Mouse (Mus musculus) granulocyte monocyte progenitor cell, adult 5-6 weeks (primary cell): ENCODE measurements around the gene Rasgef1b. TPM values are rescaled to one million over a fixed set of nuclear protein-coding genes. Genes with fewer than 3 reads are reported as not detected.

ENCODE experiments used
- ATAC-seq: replicated peaks from 2 replicates; pipeline ENCODE4 v1.8.0; 2016; ENCODE audit warnings: mild to moderate bottlenecking, moderate TSS enrichment, inconsistent platforms; ENCODE audit not compliant: poor library complexity, severe bottlenecking
- total RNA-seq, 2 experiments: library from RNA; stranded (forward) in 1 of 2; stranded (reverse) in 1 of 2; fragments of 200-712, 200-1000 nt in 1 of 2; fragments of >200 nt in 1 of 2; fragmentation: Nextera tagmentation in 1 of 2; gene quantifications; 2 replicates each; pipeline ENCODE4 v1.2.3; 2014 to 2017

Rasgef1b gene
- total RNA-seq, 2 experiments from 2014 or later = 0.28 to 3.8 TPM

- peak; percentile 50 for ATAC-seq
These were observed 229.3 kb downstream of the Rasgef1b start for GRCm38 (mm10) chr5:99499404-99500089.

- no peak for ATAC-seq
These were observed 231.0 kb downstream of the Rasgef1b start for GRCm38 (mm10) chr5:99497856-99498255.

GRCm38 (mm10) chr5:99496931-99497782, 231.7 kb downstream of the Rasgef1b start:
- no peak for ATAC-seq

- no peak for ATAC-seq
These were observed 232.8 kb downstream of the Rasgef1b start for GRCm38 (mm10) chr5:99496157-99496453.

- no peak for ATAC-seq
These were observed 233.3 kb downstream of the Rasgef1b start for GRCm38 (mm10) chr5:99495354-99496156.

GRCm38 (mm10) chr5:99493861-99494260, 235.0 kb downstream of the Rasgef1b start:
- ATAC-seq = no peak

GRCm38 (mm10) chr5:99493017-99493416, 235.8 kb downstream of the Rasgef1b start:
- ATAC-seq = no peak

GRCm38 (mm10) chr5:99488479-99489158, 240.2 kb downstream of the Rasgef1b start:
- peak; percentile 60 for ATAC-seq

GRCm38 (mm10) chr5:99487009-99487858, 241.6 kb downstream of the Rasgef1b start:
- peak; percentile 62 for ATAC-seq

- no peak for ATAC-seq
These were observed 245.7 kb downstream of the Rasgef1b start for GRCm38 (mm10) chr5:99483162-99483561.

- no peak for ATAC-seq
These were observed 246.3 kb downstream of the Rasgef1b start for GRCm38 (mm10) chr5:99482524-99482923.

GRCm38 (mm10) chr5:99482016-99482415, 246.8 kb downstream of the Rasgef1b start:
- no peak for ATAC-seq

- ATAC-seq = no peak
These were observed 248.5 kb downstream of the Rasgef1b start for GRCm38 (mm10) chr5:99480078-99481031.

GRCm38 (mm10) chr5:99479263-99480077, 249.4 kb downstream of the Rasgef1b start:
- ATAC-seq = peak; percentile 68

GRCm38 (mm10) chr5:99478716-99479115, 250.1 kb downstream of the Rasgef1b start:
- no peak for ATAC-seq

- ATAC-seq = no peak
These were observed 251.4 kb downstream of the Rasgef1b start for GRCm38 (mm10) chr5:99477420-99477815.

- peak; percentile 60 for ATAC-seq
These were observed 252.0 kb downstream of the Rasgef1b start for GRCm38 (mm10) chr5:99476640-99477419.
